Mouse (Mus musculus): Measurements from ENCODE around the gene Zfpl1. TPM values are rescaled to one million over a fixed set of nuclear protein-coding genes. Genes with fewer than 3 reads are reported as not detected.

Gene Zfpl1
- total and polyA plus RNA-seq, 2 experiments from 2014 or later = 92.0 to 97.6 TPM

- no peaks in the 10 kb centered on the region for H3K4me1 ChIP-seq (ENCODE audit: insufficient read depth, low read length)
- no peaks in the 10 kb centered on the region for H3K27me3 ChIP-seq (ENCODE audit: insufficient read depth, low read length)
- no peak overlapping the region for H3K4me3 ChIP-seq (ENCODE audit: low read depth, low read length)
- no peak overlapping the region for H3K9ac ChIP-seq (replicated peaks; ENCODE audit: low read length, poor library complexity, severe bottlenecking)
- DNase-seq (ENCODE audit: low spot score) (no peak), ATAC-seq (ENCODE audit: low FRiP score) (no peak)
- H3K9me3 ChIP-seq (ENCODE audit: low read length) = no peaks in the 10 kb centered on the region
- 67% methylated on average over 4 of the region's 4 CpGs for WGBS
- no peak for TF ChIP-seq CTCF (IDR thresholded peaks at IDR 0.05)
- H3K4me2 ChIP-seq (ENCODE audit: low read depth, low read length, poor library complexity, severe bottlenecking) = no peak overlapping the region
- H3K36me3 ChIP-seq (ENCODE audit: insufficient read depth, low read length) = no peaks in the 10 kb centered on the region
- no peak overlapping the region for H3K27ac ChIP-seq (ENCODE audit: low read depth, low read length)
These were observed 19.7 kb upstream of the Zfpl1 start for GRCm38 (mm10) chr19:6104476-6104875.

- Histone ChIP-seq H3K4me2 (ENCODE audit: low read depth, low read length, poor library complexity, severe bottlenecking) (no peak overlapping the region), H3K4me1 (ENCODE audit: insufficient read depth, low read length) (no peaks in the 10 kb centered on the region), H3K4me3 (ENCODE audit: low read depth, low read length) (no peak overlapping the region), H3K27ac (ENCODE audit: low read depth, low read length) (no peak overlapping the region), H3K36me3 (ENCODE audit: insufficient read depth, low read length) (no peaks in the 10 kb centered on the region), H3K9me3 (ENCODE audit: low read length) (no peaks in the 10 kb centered on the region), H3K27me3 (ENCODE audit: insufficient read depth, low read length) (no peaks in the 10 kb centered on the region), H3K9ac (replicated peaks; ENCODE audit: low read length, poor library complexity, severe bottlenecking) (no peak overlapping the region)
- 81% methylated on average over 6 of the region's 6 CpGs for WGBS
- no peak for TF ChIP-seq CTCF (IDR thresholded peaks at IDR 0.05)
- DNase-seq (ENCODE audit: low spot score) = no peak
- ATAC-seq (ENCODE audit: low FRiP score) = no peak
These were observed 17.6 kb upstream of the Zfpl1 start for GRCm38 (mm10) chr19:6102169-6102853.

- no peak overlapping the region for H3K4me2 ChIP-seq (ENCODE audit: low read depth, low read length, poor library complexity, severe bottlenecking)
- no peak for DNase-seq (ENCODE audit: low spot score)
- H3K4me1 ChIP-seq (ENCODE audit: insufficient read depth, low read length) = no peaks in the 10 kb centered on the region
- no peak overlapping the region for H3K27ac ChIP-seq (ENCODE audit: low read depth, low read length)
- no peak overlapping the region for H3K4me3 ChIP-seq (ENCODE audit: low read depth, low read length)
- no peak overlapping the region for H3K9ac ChIP-seq (replicated peaks; ENCODE audit: low read length, poor library complexity, severe bottlenecking)
- no peaks in the 10 kb centered on the region for H3K36me3 ChIP-seq (ENCODE audit: insufficient read depth, low read length)
- no peak for TF ChIP-seq CTCF (IDR thresholded peaks at IDR 0.05)
- ATAC-seq (ENCODE audit: low FRiP score) = no peak
- H3K27me3 ChIP-seq (ENCODE audit: insufficient read depth, low read length) = no peaks in the 10 kb centered on the region
- 78% methylated on average over 6 of the region's 6 CpGs for WGBS
- H3K9me3 ChIP-seq (ENCODE audit: low read length) = no peaks in the 10 kb centered on the region
These were observed 16.4 kb upstream of the Zfpl1 start for GRCm38 (mm10) chr19:6101186-6101585.

GRCm38 (mm10) chr19:6097847-6098246 is 13.1 kb upstream of the Zfpl1 start:
- ATAC-seq (ENCODE audit: low FRiP score) (no peak), DNase-seq (ENCODE audit: low spot score) (no peak)
- 93% methylated on average over 3 of the region's 3 CpGs for WGBS
- Histone ChIP-seq H3K9me3 (ENCODE audit: low read length) (no peaks in the 10 kb centered on the region), H3K27ac (ENCODE audit: low read depth, low read length) (no peak overlapping the region), H3K27me3 (ENCODE audit: insufficient read depth, low read length) (no peaks in the 10 kb centered on the region), H3K9ac (replicated peaks; ENCODE audit: low read length, poor library complexity, severe bottlenecking) (no peak overlapping the region), H3K4me1 (ENCODE audit: insufficient read depth, low read length) (no peaks in the 10 kb centered on the region), H3K4me2 (ENCODE audit: low read depth, low read length, poor library complexity, severe bottlenecking) (no peak overlapping the region), H3K36me3 (ENCODE audit: insufficient read depth, low read length) (no peaks in the 10 kb centered on the region), H3K4me3 (ENCODE audit: low read depth, low read length) (no peak overlapping the region)
- no peak for TF ChIP-seq CTCF (IDR thresholded peaks at IDR 0.05)

GRCm38 (mm10) chr19:6094119-6094518 is 9.4 kb upstream of the Zfpl1 start, which contains the start of gene AC131692.1:
AC131692.1 (plus strand) TSS chr19:6094419.
- Histone ChIP-seq H3K27me3 (ENCODE audit: insufficient read depth, low read length) (no peaks in the 10 kb centered on the region), H3K4me1 (ENCODE audit: insufficient read depth, low read length) (no peaks in the 10 kb centered on the region), H3K4me2 (ENCODE audit: low read depth, low read length, poor library complexity, severe bottlenecking) (no peak within 1 kb of the TSS), H3K9ac (replicated peaks; ENCODE audit: low read length, poor library complexity, severe bottlenecking) (no peak within 1 kb of the TSS), H3K27ac (ENCODE audit: low read depth, low read length) (no peak within 1 kb of the TSS), H3K4me3 (ENCODE audit: low read depth, low read length) (no peak within 1 kb of the TSS), H3K9me3 (ENCODE audit: low read length) (no peaks in the 10 kb centered on the region), H3K36me3 (ENCODE audit: insufficient read depth, low read length) (no peaks in the 10 kb centered on the region)
- DNase-seq (ENCODE audit: low spot score) (no peak), ATAC-seq (ENCODE audit: low FRiP score) (no peak)
- TF ChIP-seq CTCF (IDR thresholded peaks at IDR 0.05) = no peak
- 94% methylated on average over 7 of the region's 7 CpGs for WGBS

- DNase-seq (ENCODE audit: low spot score) (no peak), ATAC-seq (ENCODE audit: low FRiP score) (no peak)
- no peaks in the 10 kb centered on the region for H3K27me3 ChIP-seq (ENCODE audit: insufficient read depth, low read length)
- H3K36me3 ChIP-seq (ENCODE audit: insufficient read depth, low read length) = no peaks in the 10 kb centered on the region
- no peaks in the 10 kb centered on the region for H3K9me3 ChIP-seq (ENCODE audit: low read length)
- no peak overlapping the region for H3K4me2 ChIP-seq (ENCODE audit: low read depth, low read length, poor library complexity, severe bottlenecking)
- H3K9ac ChIP-seq (replicated peaks; ENCODE audit: low read length, poor library complexity, severe bottlenecking) = no peak overlapping the region
- no peak overlapping the region for H3K27ac ChIP-seq (ENCODE audit: low read depth, low read length)
- TF ChIP-seq CTCF (IDR thresholded peaks at IDR 0.05) = no peak
- no peak overlapping the region for H3K4me3 ChIP-seq (ENCODE audit: low read depth, low read length)
- peaks cover 5% of the 10 kb centered on the region; the same call in 1 of the 2 replicates for H3K4me1 ChIP-seq (ENCODE audit: insufficient read depth, low read length)
- WGBS = 95% methylated on average over 13 of the region's 13 CpGs
These were observed 4.1 kb upstream of the Zfpl1 start for GRCm38 (mm10) chr19:6088841-6089240.

All from midbrain, postnatal 0 days (tissue).